Mouse (Mus musculus) heart, adult 9 months (tissue): ENCODE data around the gene B9d2.

Experiments used
- DNase-seq, 2 experiments: peaks; one replicate each; pipeline ENCODE4 v3.0.0; 2022; ENCODE audit warnings: low spot score in 2 of 2

The B9d2 gene

DNA sequence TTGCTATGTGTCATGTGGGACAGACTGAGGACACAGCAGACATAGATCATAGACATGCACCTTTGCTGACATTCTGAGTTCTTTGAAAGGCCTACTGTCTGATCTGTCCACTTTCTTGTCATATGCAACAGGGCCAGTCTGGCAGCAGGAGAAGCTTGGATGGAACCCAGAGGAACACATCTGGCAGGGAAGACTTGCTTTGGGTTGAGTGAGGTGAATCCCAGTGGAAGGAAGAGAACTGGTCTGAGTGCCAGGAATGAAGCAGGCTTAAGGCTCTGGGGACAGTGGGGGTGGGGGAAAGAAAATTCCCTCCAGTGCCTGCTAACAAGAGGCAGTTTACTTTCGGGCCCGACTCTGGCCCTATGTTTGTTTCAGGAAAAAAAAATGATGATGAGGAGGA is 49.3 kb downstream of the B9d2 start:
- DNase-seq = peak; percentile 81 to 85

DNA sequence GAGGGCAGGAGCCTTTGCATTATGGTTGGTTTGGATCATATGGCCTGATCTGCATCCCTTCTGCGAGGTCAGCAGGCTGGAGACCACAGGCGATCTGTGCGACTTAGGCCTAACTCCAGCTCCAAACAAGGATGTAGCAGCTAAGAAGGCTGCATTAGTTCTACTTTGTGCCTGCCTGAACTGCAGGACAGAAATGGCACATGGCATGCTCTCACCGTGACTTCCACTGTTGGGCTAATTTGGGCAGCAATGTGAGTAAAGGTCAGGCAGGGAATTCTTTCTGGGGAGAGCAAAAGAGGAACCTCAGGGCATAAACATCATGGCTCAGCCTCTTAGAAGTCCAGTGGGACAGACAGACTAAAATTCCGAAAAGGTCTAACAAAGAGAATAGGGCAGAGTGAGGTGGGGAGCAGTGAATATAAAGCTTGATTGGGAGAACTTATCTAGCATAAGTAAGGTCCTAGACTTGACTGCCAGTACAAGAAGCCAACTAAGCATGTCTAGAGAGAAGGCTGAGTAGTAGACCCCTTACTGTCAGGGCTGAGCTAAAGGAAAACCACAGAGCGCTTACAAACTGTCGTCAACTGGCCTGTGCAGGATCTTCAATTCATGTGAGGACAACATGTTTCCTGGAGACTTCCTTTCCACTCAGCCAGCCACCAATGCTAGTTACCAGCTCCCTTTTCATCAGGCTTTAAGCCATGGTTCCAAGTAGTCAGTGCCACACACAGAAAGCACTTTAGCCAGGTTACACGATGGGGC is 50.9 kb downstream of the B9d2 start:
- no peak for DNase-seq

DNA sequence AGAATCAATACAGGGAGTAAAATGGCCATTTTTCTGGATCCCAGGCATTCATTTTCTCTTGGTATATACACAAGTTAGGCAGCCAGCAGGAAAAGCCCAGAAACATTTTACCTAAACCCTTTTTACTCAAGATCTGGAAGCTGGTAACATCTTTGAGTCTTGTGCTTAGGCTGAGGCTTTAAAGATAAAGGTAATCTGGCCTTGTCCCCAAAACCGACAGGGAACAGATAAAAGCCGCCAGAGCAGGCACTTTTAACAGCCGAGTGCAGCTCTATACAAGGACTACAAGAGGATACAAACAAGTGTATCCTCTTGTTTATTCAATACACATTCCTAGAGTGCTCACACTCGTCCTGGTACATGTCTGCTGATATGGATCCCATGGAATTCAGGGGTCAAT is 54.4 kb downstream of the B9d2 start:
- no peak for DNase-seq
